Mouse (Mus musculus) midbrain, embryonic 11.5 days (tissue): ENCODE data around the gene Gm17409. TPM values are rescaled to one million over a fixed set of nuclear protein-coding genes. Genes with fewer than 3 reads are reported as not detected.
A peak's percentile ranks its signal among the peaks of the same experiment; 100 is the strongest.

Experiments
- ATAC-seq: fragments of 200-750 bp; cut with Nextera tagmentation; 2 replicates; pipeline ENCODE4 v1.8.0; 2017; ENCODE audit warnings: moderate TSS enrichment, moderate library complexity; ENCODE audit not compliant: low FRiP score
- DNase-seq: peaks from one replicate; pipeline ENCODE4 v3.0.0; 2015; ENCODE audit warnings: low spot score; ENCODE audit errors: missing footprints
- H3K27ac ChIP-seq: fragments of 300-500 bp; sonication (generic); 2 replicates; pipeline ENCODE4 v1.5.1; 2014; ENCODE audit warnings: low read depth, low read length
- H3K27me3 ChIP-seq: fragments of 300-500 bp; sonication (generic); 2 replicates; pipeline ENCODE4 v1.6.1; 2014; ENCODE audit warnings: mild to moderate bottlenecking, low read length, moderate library complexity, mixed read lengths; ENCODE audit not compliant: control insufficient read depth, insufficient read depth
- H3K36me3 ChIP-seq: fragments of 300-500 bp; sonication (generic); 2 replicates; pipeline ENCODE4 v1.6.1; 2014; ENCODE audit warnings: mild to moderate bottlenecking, low read length, moderate library complexity, mixed read lengths; ENCODE audit not compliant: control insufficient read depth, insufficient read depth
- H3K4me1 ChIP-seq: fragments of 300-500 bp; sonication (generic); 2 replicates; pipeline ENCODE4 v1.6.1; 2014; ENCODE audit warnings: low read length; ENCODE audit not compliant: control insufficient read depth, insufficient read depth
- H3K4me2 ChIP-seq: fragments of 300-500 bp; sonication (generic); 2 replicates; pipeline ENCODE4 v1.6.1; 2014; ENCODE audit warnings: mild to moderate bottlenecking, moderate library complexity
- H3K4me3 ChIP-seq: fragments of 300-500 bp; sonication (generic); 2 replicates; pipeline ENCODE4 v1.5.1; 2014; ENCODE audit warnings: low read depth, low read length
- H3K9ac ChIP-seq: fragments of 300-500 bp; sonication (generic); 2 replicates; pipeline ENCODE4 v1.6.1; 2014; ENCODE audit warnings: low read length
- H3K9me3 ChIP-seq: fragments of 300-500 bp; sonication (generic); 2 replicates; pipeline ENCODE4 v1.6.1; 2016; ENCODE audit warnings: low read length; ENCODE audit not compliant: control insufficient read depth
- WGBS: fragments of 180-500 bp; shearing (Covaris S2); extraction: QIAGEN DNeasy Blood & Tissue Kit; methylation state at CpG from one replicate; pipeline ENCODE4 v1.1.7; 2014; 5-methylcytosine and 5-hydroxymethylcytosine counted together
- polyA plus RNA-seq: library from polyadenylated mRNA; unstranded; fragments of >200 nt; fragmentation: Nextera tagmentation; extraction: Ambion mirVana; gene quantifications from 2 replicates; pipeline ENCODE4 v1.2.1, GENCODE M21; 2014

Gm17409 gene
- polyA plus RNA-seq = not detected in 2 replicates

DNA sequence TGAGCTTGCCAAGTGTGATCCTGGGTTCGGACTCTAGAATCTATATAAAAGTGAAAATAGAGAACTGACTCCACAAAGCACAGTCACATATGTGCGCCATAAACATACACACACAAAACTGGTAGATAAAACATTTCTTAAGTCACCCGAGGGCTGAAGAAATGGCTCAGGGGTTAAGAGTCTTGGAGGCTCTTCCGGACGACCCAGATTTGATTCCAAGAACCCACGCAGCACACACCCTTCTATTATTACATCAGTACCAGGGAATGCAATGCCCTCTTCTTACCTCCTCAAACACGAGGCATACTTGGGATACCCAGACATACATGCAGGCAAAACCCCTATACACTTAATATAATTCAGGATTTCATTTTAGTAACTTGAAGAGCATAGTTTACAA lies at the start of gene Gm17409:
Gene Gm17409 (plus strand): TSS at position 301 of the 400 bp plus-strand sequence.
- H3K36me3 ChIP-seq = peaks cover 11% of the 10 kb centered on the region; the same call in 1 of the 2 replicates
- no peak within 1 kb of the TSS for H3K27ac ChIP-seq
- no peak within 1 kb of the TSS for H3K4me3 ChIP-seq
- DNase-seq = no peak
- H3K4me2 ChIP-seq = no peak within 1 kb of the TSS
- no peak within 1 kb of the TSS for H3K9ac ChIP-seq
- WGBS = 94% methylated on average over 7 of the region's 7 CpGs
- no peak for ATAC-seq
- H3K27me3 ChIP-seq = no peaks in the 10 kb centered on the region
- no peaks in the 10 kb centered on the region; the same call in 1 of the 2 replicates for H3K9me3 ChIP-seq
- no peaks in the 10 kb centered on the region for H3K4me1 ChIP-seq

- Histone ChIP-seq H3K36me3 (no peaks in the 10 kb centered on the region), H3K4me3 (no peak overlapping the region), H3K9ac (no peak overlapping the region), H3K9me3 (no peaks in the 10 kb centered on the region), H3K4me2 (no peak overlapping the region), H3K27me3 (no peaks in the 10 kb centered on the region), H3K4me1 (no peaks in the 10 kb centered on the region), H3K27ac (no peak overlapping the region)
- ATAC-seq (no peak), DNase-seq (no peak)
- WGBS = 85% methylated on average over 5 of the region's 5 CpGs
Measured at GRCm38 (mm10) chr2:58423319-58423718, 46.6 kb upstream of the Gm17409 start.

DNA sequence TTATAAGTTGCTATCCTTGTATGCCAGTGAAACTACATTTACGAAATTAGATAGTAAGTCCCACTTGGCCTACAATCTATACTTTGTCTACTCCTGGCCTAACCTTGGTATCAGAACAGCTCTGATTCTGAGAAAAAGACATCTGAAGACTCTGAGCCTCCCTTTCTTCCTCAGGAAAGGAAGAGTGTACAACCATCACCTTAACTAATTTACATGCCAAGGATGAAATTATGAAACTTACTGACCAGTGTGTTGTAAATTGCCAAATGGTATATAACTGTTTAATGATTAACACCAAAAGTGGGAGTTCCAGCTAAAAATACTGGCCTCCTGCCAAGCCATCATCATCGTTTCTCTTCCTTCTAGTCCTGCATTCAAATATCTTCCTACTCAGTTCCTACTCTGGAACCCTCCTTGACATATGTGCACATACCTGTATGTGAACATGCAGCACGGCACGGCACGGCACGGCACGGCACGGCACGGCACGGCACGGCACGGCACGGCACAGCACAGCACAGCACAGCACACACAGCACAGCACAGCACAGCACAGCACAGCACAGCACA lies 44.4 kb upstream of the Gm17409 start:
- DNase-seq = no peak
- no peaks in the 10 kb centered on the region for H3K36me3 ChIP-seq
- no peaks in the 10 kb centered on the region for H3K4me1 ChIP-seq
- ATAC-seq = no peak
- H3K4me2 ChIP-seq = no peak overlapping the region
- H3K27ac ChIP-seq = no peak overlapping the region
- H3K9me3 ChIP-seq = no peaks in the 10 kb centered on the region
- no peak overlapping the region for H3K9ac ChIP-seq
- 95% methylated on average over 13 of the region's 13 CpGs for WGBS
- H3K27me3 ChIP-seq = no peaks in the 10 kb centered on the region
- no peak overlapping the region for H3K4me3 ChIP-seq

DNA sequence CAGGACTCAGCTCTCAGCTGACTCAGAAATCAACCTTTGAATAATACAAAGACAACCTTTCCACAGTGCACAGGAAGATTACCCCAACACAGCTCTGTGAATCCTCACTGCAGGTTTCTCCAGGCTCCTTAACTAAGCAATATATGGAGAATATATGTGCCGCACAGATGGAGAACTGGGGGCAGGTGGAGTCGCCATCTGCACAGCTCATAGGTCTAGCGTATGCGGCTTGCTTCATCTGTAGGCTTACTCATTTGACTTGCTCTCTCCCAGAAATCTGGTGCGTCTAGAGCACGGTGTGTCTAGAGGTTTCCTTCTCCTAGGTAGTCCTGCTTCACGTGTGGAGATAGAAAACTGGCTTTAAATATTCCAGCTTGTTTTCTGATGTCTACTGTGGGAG lies 37.7 kb upstream of the Gm17409 start:
- Histone ChIP-seq H3K36me3 (no peaks in the 10 kb centered on the region), H3K27ac (no peak overlapping the region), H3K27me3 (no peaks in the 10 kb centered on the region), H3K4me2 (no peak overlapping the region), H3K9ac (no peak overlapping the region), H3K4me1 (no peaks in the 10 kb centered on the region), H3K9me3 (no peaks in the 10 kb centered on the region), H3K4me3 (no peak overlapping the region)
- DNase-seq = no peak
- ATAC-seq = no peak
- 98% methylated on average over 7 of the region's 7 CpGs for WGBS

GRCm38 (mm10) chr2:58433317-58433716 lies 36.6 kb upstream of the Gm17409 start:
- ATAC-seq (no peak), DNase-seq (no peak)
- Histone ChIP-seq H3K27me3 (no peaks in the 10 kb centered on the region), H3K4me1 (no peaks in the 10 kb centered on the region), H3K36me3 (no peaks in the 10 kb centered on the region), H3K9me3 (no peaks in the 10 kb centered on the region), H3K4me3 (no peak overlapping the region), H3K9ac (no peak overlapping the region), H3K4me2 (no peak overlapping the region), H3K27ac (no peak overlapping the region)
- 87% methylated on average over 2 of the region's 2 CpGs for WGBS

GRCm38 (mm10) chr2:58434438-58434837 lies 35.5 kb upstream of the Gm17409 start:
- H3K9me3 ChIP-seq = no peaks in the 10 kb centered on the region
- H3K27ac ChIP-seq = no peak overlapping the region
- H3K9ac ChIP-seq = no peak overlapping the region
- DNase-seq = no peak
- 96% methylated on average over 2 of the region's 2 CpGs for WGBS
- no peak for ATAC-seq
- no peaks in the 10 kb centered on the region for H3K4me1 ChIP-seq
- no peak overlapping the region for H3K4me2 ChIP-seq
- H3K36me3 ChIP-seq = no peaks in the 10 kb centered on the region
- H3K4me3 ChIP-seq = no peak overlapping the region
- no peaks in the 10 kb centered on the region for H3K27me3 ChIP-seq

- H3K4me2 ChIP-seq = no peak overlapping the region
- H3K27me3 ChIP-seq = no peaks in the 10 kb centered on the region
- no peak overlapping the region for H3K27ac ChIP-seq
- 94% methylated on average over 13 of the region's 13 CpGs for WGBS
- DNase-seq (no peak), ATAC-seq (no peak)
- H3K9ac ChIP-seq = no peak overlapping the region
- H3K9me3 ChIP-seq = no peaks in the 10 kb centered on the region
- H3K4me1 ChIP-seq = no peaks in the 10 kb centered on the region
- no peak overlapping the region for H3K4me3 ChIP-seq
- H3K36me3 ChIP-seq = no peaks in the 10 kb centered on the region
Measured at GRCm38 (mm10) chr2:58435507-58435906, 34.4 kb upstream of the Gm17409 start.

GRCm38 (mm10) chr2:58436911-58437310 lies 33.0 kb upstream of the Gm17409 start:
- Histone ChIP-seq H3K4me2 (no peak overlapping the region), H3K9ac (no peak overlapping the region), H3K27me3 (no peaks in the 10 kb centered on the region), H3K9me3 (no peaks in the 10 kb centered on the region), H3K4me3 (no peak overlapping the region), H3K36me3 (no peaks in the 10 kb centered on the region), H3K4me1 (no peaks in the 10 kb centered on the region), H3K27ac (no peak overlapping the region)
- ATAC-seq (no peak), DNase-seq (no peak)
- 88% methylated on average over 3 of the region's 3 CpGs for WGBS

GRCm38 (mm10) chr2:58443163-58443562 lies 26.8 kb upstream of the Gm17409 start:
- Histone ChIP-seq H3K4me2 (no peak overlapping the region), H3K27ac (no peak overlapping the region), H3K36me3 (peaks cover 2% of the 10 kb centered on the region; the same call in 1 of the 2 replicates), H3K4me3 (no peak overlapping the region), H3K9me3 (no peaks in the 10 kb centered on the region), H3K27me3 (no peaks in the 10 kb centered on the region), H3K4me1 (no peaks in the 10 kb centered on the region), H3K9ac (no peak overlapping the region)
- DNase-seq (peak; percentile 37), ATAC-seq (no peak)
- 81% methylated on average over 4 of the region's 4 CpGs for WGBS
